Mouse (Mus musculus) heart, embryonic 15.5 days (tissue): ENCODE results near the gene Zfp69. TPM values are rescaled to one million over a fixed set of nuclear protein-coding genes. Genes with fewer than 3 reads are reported as not detected.
A peak's percentile ranks its signal among the peaks of the same experiment; 100 is the strongest.

ENCODE experiments used
- ATAC-seq: fragments of 200-750 bp; cut with Nextera tagmentation; replicated peaks from 2 replicates; pipeline ENCODE4 v1.8.0; 2017; ENCODE audit warnings: low read depth, moderate TSS enrichment; ENCODE audit not compliant: insufficient number of reproducible peaks, insufficient read depth, low FRiP score
- H3K27ac ChIP-seq: fragments of 300-500 bp; sonication (generic); 2 replicates; pipeline ENCODE4 v1.5.1; 2015; ENCODE audit warnings: mild to moderate bottlenecking, inconsistent platforms
- H3K27me3 ChIP-seq: fragments of 300-500 bp; sonication (generic); 2 replicates; pipeline ENCODE4 v1.6.1; 2015; ENCODE audit warnings: inconsistent platforms
- H3K36me3 ChIP-seq: fragments of 300-500 bp; sonication (generic); 2 replicates; pipeline ENCODE4 v1.6.1; 2015; ENCODE audit warnings: mild to moderate bottlenecking, inconsistent platforms
- H3K4me1 ChIP-seq: fragments of 300-500 bp; sonication (generic); replicated peaks from 2 replicates; pipeline ENCODE4 v1.6.1; 2015; ENCODE audit warnings: inconsistent platforms
- H3K4me2 ChIP-seq: fragments of 300-500 bp; sonication (generic); 2 replicates; pipeline ENCODE4 v1.6.1; 2015; ENCODE audit warnings: inconsistent platforms, mild to moderate bottlenecking, moderate library complexity
- H3K4me3 ChIP-seq: fragments of 300-500 bp; sonication (generic); 2 replicates; pipeline ENCODE4 v1.5.1; 2015; ENCODE audit warnings: mild to moderate bottlenecking, inconsistent platforms
- H3K9ac ChIP-seq: fragments of 300-500 bp; sonication (generic); 2 replicates; pipeline ENCODE4 v1.6.1; 2015; ENCODE audit warnings: mild to moderate bottlenecking, inconsistent platforms
- H3K9me3 ChIP-seq: fragments of 300-500 bp; sonication (generic); replicated peaks from 2 replicates; pipeline ENCODE4 v1.6.1; 2016; ENCODE audit warnings: inconsistent platforms
- WGBS: fragments of 180-500 bp; shearing (Covaris S2); methylation state at CpG from one replicate; pipeline ENCODE4 v1.1.7; 2015; ENCODE audit warnings: mixed read lengths; 5-methylcytosine and 5-hydroxymethylcytosine counted together
- microRNA-seq: library from miRNA; unstranded; fragments of <30 nt; microRNA quantifications from one replicate; pipeline ENCODE4, GENCODE M21; 2016
- polyA plus RNA-seq: library from polyadenylated mRNA; unstranded; fragments of >200 nt; fragmentation: Nextera tagmentation; extraction: Ambion mirVana; gene quantifications from 2 replicates; pipeline ENCODE4 v1.2.1, GENCODE M21; 2015

Gene Zfp69
- polyA plus RNA-seq, 1 experiment from 2014 or later: 10.7 TPM

- no peak for ATAC-seq
Measured at GRCm38 (mm10) chr4:120885208-120886120, 66.0 kb downstream of the Zfp69 start.

DNA sequence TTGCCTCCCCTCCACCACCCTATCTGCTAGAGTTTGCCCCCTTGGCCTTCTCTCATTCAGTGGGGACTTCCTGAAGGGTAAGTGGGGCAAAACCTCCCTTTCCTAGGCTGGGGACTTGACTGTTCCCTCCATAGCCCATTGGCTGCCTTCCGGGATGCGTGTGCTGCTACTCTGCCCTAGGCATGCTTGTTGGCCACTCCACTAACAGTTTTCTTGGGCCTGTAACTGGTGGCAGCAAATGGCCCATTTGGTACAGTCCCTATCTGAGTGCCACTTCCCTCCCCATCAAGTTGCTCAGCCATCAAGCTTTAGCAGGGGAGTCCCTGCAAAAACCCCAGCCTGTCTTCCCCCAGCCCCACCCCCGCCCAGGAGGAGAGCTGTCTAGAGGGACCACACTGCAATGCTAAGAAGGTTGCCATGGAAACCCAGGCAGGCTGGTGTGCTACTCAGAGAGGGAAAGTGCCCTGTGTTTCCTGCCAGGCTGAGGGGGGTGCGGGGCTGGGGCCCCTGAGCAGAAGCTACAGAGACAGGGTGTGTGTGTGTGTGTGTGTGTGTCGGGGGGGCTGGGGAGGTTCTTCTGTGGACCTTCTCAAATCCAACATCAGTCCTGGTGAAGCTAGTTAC lies 69.4 kb downstream of the Zfp69 start:
- Histone ChIP-seq H3K9ac (no peak overlapping the region), H3K27me3 (peaks cover 11% of the 10 kb centered on the region), H3K9me3 (no peaks in the 10 kb centered on the region), H3K27ac (no peak overlapping the region), H3K4me3 (no peak overlapping the region), H3K4me2 (no peak overlapping the region), H3K4me1 (peaks cover 13% of the 10 kb centered on the region), H3K36me3 (no peaks in the 10 kb centered on the region)
- no peak for ATAC-seq
- WGBS: 48% methylated on average over 5 of the region's 5 CpGs

More at GRCm38 (mm10) chr4:120885208-120886120, 66.0 kb downstream of the Zfp69 start:
- peak overlapping the region; percentile 27; the same call in 1 of the 2 replicates for H3K27ac ChIP-seq
- H3K9me3 ChIP-seq: no peaks in the 10 kb centered on the region
- H3K36me3 ChIP-seq: no peaks in the 10 kb centered on the region
- no peak overlapping the region for H3K4me3 ChIP-seq
- peaks cover 13% of the 10 kb centered on the region for H3K4me1 ChIP-seq
- H3K27me3 ChIP-seq: peaks cover 15% of the 10 kb centered on the region
- H3K4me2 ChIP-seq: peak overlapping the region; percentile 38
- no peak overlapping the region for H3K9ac ChIP-seq
- WGBS: 25% methylated on average over 13 of the region's 13 CpGs

- Histone ChIP-seq H3K27me3 (0 out of 2 replicates have a peak, but pooled peaks cover 8% of the 10 kb centered on the region), H3K4me2 (no peak overlapping the region), H3K27ac (no peak overlapping the region), H3K4me1 (peaks cover 6% of the 10 kb centered on the region), H3K9me3 (no peaks in the 10 kb centered on the region), H3K9ac (no peak overlapping the region), H3K4me3 (no peak overlapping the region), H3K36me3 (no peaks in the 10 kb centered on the region)
- WGBS: 45% methylated on average over 6 of the region's 6 CpGs
- ATAC-seq: no peak
Measured at GRCm38 (mm10) chr4:120880731-120881432, 70.6 kb downstream of the Zfp69 start.

Small RNA genes within 50 kb of the gene (microRNA-seq; reads per million reads assigned to microRNA genes)
- not detected for gene Mir7015

Other genes starting within 250 kb of the Zfp69 start
- gene Kcnq4, start 203.1 kb downstream of the Zfp69 start, polyA plus RNA-seq: 0.64 and 0.99 TPM in 2 replicates
- 87.5 and 97.3 TPM in 2 replicates for gene Nfyc, start 120.1 kb downstream of the Zfp69 start, polyA plus RNA-seq
- gene Rims3, start 96.9 kb downstream of the Zfp69 start, polyA plus RNA-seq: 0.25 and 0.62 TPM in 2 replicates
- 9.4 and 13.8 TPM in 2 replicates for gene Exo5, start 26.7 kb downstream of the Zfp69 start, polyA plus RNA-seq
- gene Smap2, start 65.5 kb upstream of the Zfp69 start, polyA plus RNA-seq: 10.0 and 12.8 TPM in 2 replicates
- gene Col9a2, start 87.7 kb upstream of the Zfp69 start, polyA plus RNA-seq: 9.7 and 20.3 TPM in 2 replicates
- gene Zmpste24, start 146.5 kb upstream of the Zfp69 start, polyA plus RNA-seq: 22.2 and 25.5 TPM in 2 replicates
- gene Tmco2, start 157.5 kb upstream of the Zfp69 start, polyA plus RNA-seq: not detected in 2 replicates